In genomic region chr17:87306746-87307145, GRCm38 (mm10) we compare ENCODE assay signal across 13 mouse cellular contexts. TPM values are rescaled to one million over a fixed set of nuclear protein-coding genes. Genes with fewer than 3 reads are reported as not detected.
DNase-seq lines count a peak whose midpoint lies in the region; ATAC-seq lines count a peak whose summit lies in the region.
"Had no signal": no experiment of that assay in that cellular context is flagged by ENCODE, and none has a peak within 500 bp of the region (broad histone marks: within the 10 kb centered on the region; RNA-seq: fewer than 3 reads in every experiment).

No protein-coding gene starts in this region.

- peaks cover 26% of the 10 kb centered on the region for H3K36me3 ChIP-seq in liver, embryonic 15.5 days (replicated peaks)
- no peaks in the 10 kb centered on the region for H3K36me3 ChIP-seq in liver, embryonic 11.5 days (ENCODE audit: control insufficient read depth, insufficient read depth, low read length)
- H3K36me3 ChIP-seq in limb, embryonic 10.5 days: no peaks in the 10 kb centered on the region
- H3K36me3 ChIP-seq: hindbrain, embryonic 15.5 days; neural tube, embryonic 12.5 days had no signal

- WGBS in liver, embryonic 15.5 days (ENCODE audit: insufficient replicate concordance): 64% methylated on average over 8 of the region's 8 CpGs
- 69% methylated on average over 8 of the region's 8 CpGs for WGBS in liver, embryonic 11.5 days
- 83% methylated on average over 8 of the region's 8 CpGs for WGBS in limb, embryonic 10.5 days

- no peaks in the 10 kb centered on the region for H3K9me3 ChIP-seq in liver, embryonic 15.5 days (replicated peaks)
- H3K9me3 ChIP-seq in liver, embryonic 11.5 days (ENCODE audit: control insufficient read depth, low read length): no peaks in the 10 kb centered on the region
- H3K9me3 ChIP-seq in limb, embryonic 10.5 days (replicated peaks): no peaks in the 10 kb centered on the region
- H3K9me3 ChIP-seq: hindbrain, embryonic 15.5 days; neural tube, embryonic 12.5 days had no signal

- peaks cover 26% of the 10 kb centered on the region for H3K4me1 ChIP-seq in liver, embryonic 15.5 days (replicated peaks)
- H3K4me1 ChIP-seq in liver, embryonic 11.5 days (replicated peaks; ENCODE audit: control insufficient read depth, insufficient read depth, low read length): peaks cover 11% of the 10 kb centered on the region
- peaks cover 5% of the 10 kb centered on the region; the same call in 1 of the 2 replicates for H3K4me1 ChIP-seq in limb, embryonic 10.5 days
- H3K4me1 ChIP-seq: hindbrain, embryonic 15.5 days; neural tube, embryonic 12.5 days had no signal

- no peak overlapping the region for H3K27ac ChIP-seq in liver, embryonic 15.5 days (replicated peaks)
- H3K27ac ChIP-seq in liver, embryonic 11.5 days (ENCODE audit: low read depth, low read length): no peak overlapping the region
- H3K27ac ChIP-seq in limb, embryonic 10.5 days: no peak overlapping the region
- H3K27ac ChIP-seq: hindbrain, embryonic 15.5 days; neural tube, embryonic 12.5 days had no signal

- no peak overlapping the region for H3K9ac ChIP-seq in liver, embryonic 15.5 days
- H3K9ac ChIP-seq in liver, embryonic 11.5 days (ENCODE audit: low read depth, low read length): no peak overlapping the region
- H3K9ac ChIP-seq: hindbrain, embryonic 15.5 days; neural tube, embryonic 12.5 days had no signal

- H3K4me3 ChIP-seq in liver, embryonic 15.5 days (replicated peaks): no peak overlapping the region
- no peak overlapping the region for H3K4me3 ChIP-seq in liver, embryonic 11.5 days (ENCODE audit: low read depth, low read length)
- no peak overlapping the region for H3K4me3 ChIP-seq in limb, embryonic 10.5 days
- H3K4me3 ChIP-seq: hindbrain, embryonic 15.5 days; neural tube, embryonic 12.5 days had no signal

- ATAC-seq in liver, embryonic 15.5 days (ENCODE audit: insufficient read depth): 0 out of 2 replicates have a peak, but pooled peaks have one; percentile 11
- no peak for ATAC-seq in liver, embryonic 11.5 days (replicated peaks; ENCODE audit: low FRiP score)
- ATAC-seq in megakaryocyte, adult 5-6 weeks (ENCODE audit: poor library complexity, severe bottlenecking): 0 out of 2 replicates have a peak, but pooled peaks have one; percentile 11
- ATAC-seq: CD4-positive, CD25-positive, alpha-beta regulatory T cell, adult 4 months had no signal

- H3K4me2 ChIP-seq in liver, embryonic 15.5 days: no peak overlapping the region
- no peak overlapping the region for H3K4me2 ChIP-seq in liver, embryonic 11.5 days
- H3K4me2 ChIP-seq: hindbrain, embryonic 15.5 days; neural tube, embryonic 12.5 days had no signal

- no peak for DNase-seq in liver, embryonic 11.5 days (ENCODE audit: low spot score)
- DNase-seq in kidney, adult 9 months: peak; percentile 37
- DNase-seq in lung, adult 18-20 months: peak; percentile 79 to 82
- no peak for DNase-seq in cerebellum, adult 11 months
- DNase-seq in limb, embryonic 10.5 days (ENCODE audit: low spot score): no peak
- no peak for DNase-seq in layer of hippocampus, postnatal 10 days (ENCODE audit: low spot score in 2 of 2)
- DNase-seq: adrenal gland, adult 2 months; right cerebral cortex, adult 18-20 months had no signal

- no peaks in the 10 kb centered on the region for H3K27me3 ChIP-seq in liver, embryonic 15.5 days
- no peaks in the 10 kb centered on the region for H3K27me3 ChIP-seq in liver, embryonic 11.5 days (replicated peaks; ENCODE audit: control insufficient read depth, insufficient read depth, low read length)
- no peaks in the 10 kb centered on the region for H3K27me3 ChIP-seq in limb, embryonic 10.5 days (ENCODE audit: low read depth, poor library complexity, severe bottlenecking)
- H3K27me3 ChIP-seq: hindbrain, embryonic 15.5 days; neural tube, embryonic 12.5 days had no signal

RNA-seq across cellular contexts. Expression of gene Ttc7, which starts 24.1 kb away (rescaled TPM):
- polyA plus RNA-seq in liver, embryonic 15.5 days (2015; fragmentation: Nextera tagmentation; extraction: Ambion mirVana): 10.8 and 11.3 TPM in 2 replicates
- 14.1 and 14.3 TPM in 2 replicates for polyA plus RNA-seq in liver, embryonic 11.5 days (2014; fragmentation: Nextera tagmentation; extraction: Ambion mirVana)
- total RNA-seq in megakaryocyte, adult 5-6 weeks (2015): 78.8 and 94.9 TPM in 2 replicates
- 94.0 and 96.3 TPM in 2 replicates for total RNA-seq in megakaryocyte, adult 5-6 weeks (2017)
- polyA plus RNA-seq in limb, embryonic 10.5 days (2016; fragmentation: Nextera tagmentation; extraction: Ambion mirVana): 3.6 and 3.9 TPM in 2 replicates
- 1 to 10 TPM; 6.4 to 7.1 TPM for total RNA-seq in layer of hippocampus, postnatal 10 days (2021)

RNA-seq across cellular contexts. Expression of gene Mcfd2, which starts 41.0 kb away (rescaled TPM):
- 74.1 and 87.6 TPM in 2 replicates for polyA plus RNA-seq in liver, embryonic 15.5 days (2015; fragmentation: Nextera tagmentation; extraction: Ambion mirVana)
- polyA plus RNA-seq in liver, embryonic 11.5 days (2014; fragmentation: Nextera tagmentation; extraction: Ambion mirVana): 71.9 and 76.9 TPM in 2 replicates
- 16.1 and 19.7 TPM in 2 replicates for total RNA-seq in megakaryocyte, adult 5-6 weeks (2015)
- total RNA-seq in megakaryocyte, adult 5-6 weeks (2017): 38.5 and 44.9 TPM in 2 replicates
- polyA plus RNA-seq in limb, embryonic 10.5 days (2016; fragmentation: Nextera tagmentation; extraction: Ambion mirVana): 76.2 and 76.4 TPM in 2 replicates
- total RNA-seq in layer of hippocampus, postnatal 10 days (2021): 10 to 100 TPM; 35.4 to 37.0 TPM

Comparison
In these comparisons a context has a peak if more than half of its experiments do, and no peak if none do; other contexts are left out.
1. DNase-seq: peak in kidney, adult 9 months (single experiment) and lung, adult 18-20 months (2 of 2); none in liver, embryonic 11.5 days (single experiment), cerebellum, adult 11 months (single experiment), limb, embryonic 10.5 days (single experiment) and layer of hippocampus, postnatal 10 days (0 of 2).